Mouse (Mus musculus) CD8-positive naive resting alpha-beta T cell, adult 2 months (primary cell): ENCODE results near the gene Lrrc4.

Experiments
- DNase-seq, 2 experiments: peaks; one replicate each; pipeline ENCODE4 v3.0.0; 2022; ENCODE audit warnings: low read depth in 2 of 2, low spot score in 2 of 2

Lrrc4 gene

DNA sequence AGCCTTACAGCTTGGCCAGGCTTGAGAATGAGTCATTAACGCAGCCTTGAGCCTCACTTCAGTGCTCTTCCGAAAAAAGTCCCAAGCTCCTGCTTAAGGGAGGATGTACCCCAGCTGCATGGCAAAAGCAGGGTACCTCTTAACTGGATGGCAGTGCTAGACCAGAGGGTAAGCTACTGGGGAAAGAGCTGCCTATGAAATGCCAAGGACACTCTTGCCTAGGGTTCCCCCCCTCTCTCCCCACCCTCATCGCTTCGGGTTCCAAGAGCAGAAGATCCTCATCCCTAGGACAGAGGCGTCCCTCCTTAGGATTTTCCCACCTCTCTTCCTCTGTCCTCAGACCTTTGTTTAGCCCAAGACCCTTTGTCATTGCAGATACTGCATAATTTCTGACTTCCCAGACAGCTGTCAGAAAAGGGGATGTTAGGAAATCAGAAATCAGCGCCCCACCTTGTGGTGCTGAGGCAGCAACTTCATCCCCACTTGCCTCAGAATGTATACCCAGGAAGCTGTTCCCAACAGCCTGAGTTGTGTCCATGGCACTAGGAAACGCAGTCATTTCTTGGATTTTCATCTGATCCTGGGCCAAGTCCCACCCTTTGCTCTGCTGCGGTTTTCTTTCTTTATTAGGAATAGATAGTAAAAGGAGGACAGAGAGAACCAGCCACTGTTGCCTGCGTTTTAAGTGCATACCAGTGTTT lies 4.7 kb downstream of the Lrrc4 start:
- no peak for DNase-seq

DNA sequence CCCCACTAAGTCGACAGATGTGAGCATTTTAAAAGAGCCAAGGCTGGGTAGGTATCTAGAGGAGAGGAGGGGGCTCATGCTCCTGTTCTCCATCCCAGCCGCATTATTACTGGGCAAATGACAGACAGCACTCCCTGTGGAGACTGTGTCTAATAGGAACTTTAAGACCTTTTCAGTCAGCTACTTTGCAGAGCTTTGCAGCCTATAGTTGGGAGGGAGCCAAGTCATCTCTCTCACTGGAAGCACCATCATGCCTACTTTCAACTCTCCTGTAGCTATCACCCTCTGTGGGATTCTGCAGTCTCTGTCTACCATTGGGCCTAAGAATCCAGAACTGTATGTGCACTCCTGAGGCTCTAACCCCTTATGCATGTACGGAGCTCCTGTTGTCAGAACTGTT lies 5.7 kb downstream of the Lrrc4 start:
- DNase-seq = no peak

DNA sequence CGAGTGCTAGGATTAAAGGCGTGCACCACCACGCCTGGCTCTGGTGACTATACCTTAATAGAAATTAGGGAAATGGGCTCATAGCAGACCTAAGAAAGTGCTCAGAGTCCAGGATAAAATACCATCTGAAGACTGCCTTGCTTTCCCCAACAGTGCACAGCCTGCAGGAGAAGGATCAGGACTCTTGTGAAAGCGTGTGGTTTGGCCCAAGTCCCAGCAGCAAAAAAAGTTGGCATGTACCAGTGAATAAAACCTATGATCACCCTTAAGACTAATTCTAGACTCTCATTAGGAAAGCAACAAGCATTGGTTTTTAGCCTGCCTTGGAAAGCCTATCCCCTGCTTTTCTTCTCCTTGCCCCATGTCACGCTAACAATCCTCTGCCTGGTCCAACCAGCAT lies 7.7 kb downstream of the Lrrc4 start:
- DNase-seq = no peak

DNA sequence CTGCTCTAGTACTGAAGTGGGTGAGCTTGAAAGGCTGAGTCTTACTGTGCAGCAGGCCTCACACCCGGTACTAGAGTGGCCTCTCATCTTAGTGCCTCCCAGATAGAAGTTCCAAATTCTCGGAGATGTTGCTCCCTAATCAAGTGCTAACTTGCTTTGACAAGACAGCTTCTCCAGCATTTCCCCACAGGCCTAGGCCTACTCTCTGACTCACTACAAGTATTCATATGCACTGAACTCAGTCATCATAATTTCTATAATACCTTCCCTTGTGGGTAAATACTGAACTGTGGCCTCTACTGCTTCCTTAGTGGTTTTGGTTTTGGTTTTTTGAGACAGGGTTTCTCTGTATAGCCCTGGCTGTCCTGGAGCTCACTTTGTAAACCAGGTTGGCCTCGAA lies 8.2 kb downstream of the Lrrc4 start:
- DNase-seq = no peak

DNA sequence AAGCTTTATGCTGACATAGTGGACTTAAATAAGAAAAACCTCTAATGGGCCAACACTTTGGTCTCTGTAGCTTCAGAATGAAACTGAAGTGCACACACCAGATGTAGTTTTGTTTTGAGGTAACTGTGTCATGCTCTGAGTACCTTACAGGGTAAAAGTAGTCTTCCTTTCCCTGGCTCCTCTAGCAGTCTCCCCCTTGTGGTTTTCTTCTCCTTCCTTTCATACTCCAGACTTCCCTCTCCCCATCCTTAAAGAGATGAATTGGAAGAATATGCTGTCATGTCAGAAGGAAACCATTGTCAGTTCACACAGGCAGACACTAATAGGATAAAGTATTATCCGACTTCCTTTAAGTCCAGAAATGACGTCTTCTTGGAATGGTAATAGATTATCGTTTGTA lies 9.3 kb downstream of the Lrrc4 start:
- DNase-seq = no peak

DNA sequence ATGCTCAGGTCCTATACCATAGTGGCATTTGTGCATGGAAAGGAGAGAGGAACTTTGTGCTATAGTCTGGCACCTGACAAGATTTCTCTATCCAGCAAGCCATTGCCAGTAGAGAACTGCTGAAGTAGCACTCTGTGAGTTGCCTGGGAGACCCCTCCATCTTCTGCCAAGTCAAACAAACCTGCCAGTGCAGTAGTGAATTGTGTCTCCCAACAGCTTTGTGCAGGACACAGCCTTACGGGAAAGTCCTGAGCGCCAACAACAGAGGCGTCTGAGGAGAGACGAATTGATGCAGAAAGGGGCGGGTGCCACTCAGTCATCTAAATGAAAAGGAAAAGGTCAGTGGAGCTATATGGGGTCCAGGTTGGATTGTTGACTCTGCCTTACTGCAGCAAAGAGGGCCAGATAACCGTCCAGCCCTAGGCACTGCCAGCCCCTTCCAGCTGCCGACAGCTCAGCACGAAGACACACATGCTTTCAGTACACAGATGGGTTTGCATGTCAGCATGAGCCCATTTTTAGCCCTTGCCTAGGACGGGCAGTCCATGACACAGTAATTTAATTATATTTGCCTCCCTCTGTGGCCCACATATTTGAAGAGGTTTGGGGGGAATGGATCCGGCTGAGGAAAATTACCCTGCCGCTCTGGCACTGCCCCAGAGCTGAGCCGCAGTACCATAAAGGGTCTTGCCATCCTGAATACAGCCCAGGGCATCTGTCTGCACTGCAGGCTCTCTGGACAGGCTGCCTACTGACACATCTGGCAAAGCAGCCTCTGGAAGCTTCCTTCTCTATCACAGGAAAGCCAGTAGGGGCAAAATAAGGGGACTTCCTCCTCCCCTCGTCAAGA lies 11.8 kb downstream of the Lrrc4 start:
- no peak for DNase-seq

DNA sequence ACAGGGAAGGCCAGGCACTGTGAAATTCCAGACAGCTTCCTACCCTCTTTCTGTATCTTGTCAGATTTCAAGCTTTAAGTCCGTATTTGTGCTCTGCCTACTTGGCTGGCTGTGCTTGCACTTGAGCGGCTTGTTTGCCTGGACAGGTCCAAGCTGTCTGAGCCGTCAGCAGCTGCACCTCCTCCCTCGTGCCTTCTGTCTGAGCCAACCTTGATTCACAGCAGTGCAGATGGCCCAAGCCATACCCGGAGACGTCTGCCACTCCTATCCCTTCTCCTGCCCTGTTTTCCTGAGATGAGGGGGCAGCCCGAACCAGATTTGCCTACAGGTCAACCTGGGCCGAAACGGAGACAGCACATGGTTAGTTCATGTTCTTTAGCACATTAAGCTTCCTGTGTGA lies 14.5 kb downstream of the Lrrc4 start:
- DNase-seq = no peak

DNA sequence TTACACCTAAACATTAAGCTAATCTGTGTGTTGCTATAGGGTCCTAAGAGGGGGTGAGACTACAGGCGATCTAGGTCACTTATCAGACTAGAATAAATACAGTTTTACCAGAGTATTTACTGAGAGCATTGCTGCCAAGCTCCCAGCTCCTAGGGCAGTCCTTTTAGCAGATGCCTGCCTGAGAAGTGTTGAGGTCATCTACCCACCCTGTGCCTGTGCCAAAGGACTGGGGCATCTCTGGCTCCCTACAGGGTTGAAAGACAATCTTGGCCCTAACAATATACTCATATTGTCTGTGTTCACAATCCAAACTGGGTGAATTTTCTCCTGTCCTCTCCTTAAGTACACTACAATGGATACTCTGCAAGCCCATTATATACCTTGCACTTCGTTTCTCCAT lies 16.7 kb downstream of the Lrrc4 start:
- no peak for DNase-seq

DNA sequence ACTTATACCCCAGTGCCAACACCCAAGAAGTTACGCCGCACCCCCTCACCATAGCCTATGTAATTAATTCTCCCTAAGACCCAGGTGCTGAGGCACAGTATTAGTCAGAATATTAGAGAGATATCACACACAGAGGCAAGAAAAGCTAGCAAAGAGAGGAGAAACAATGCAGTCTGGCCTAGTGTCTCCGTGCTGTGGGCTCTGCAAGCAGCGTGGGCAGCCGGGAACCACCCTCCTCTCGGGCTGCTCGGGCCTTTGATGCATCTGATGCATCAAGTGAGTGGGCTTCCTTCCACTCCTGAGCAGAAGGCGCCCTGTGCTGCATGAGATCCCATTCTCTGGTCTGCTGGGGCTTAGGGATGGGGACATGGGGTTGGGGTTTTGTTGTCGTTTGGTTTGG lies 18.5 kb downstream of the Lrrc4 start:
- DNase-seq = no peak

DNA sequence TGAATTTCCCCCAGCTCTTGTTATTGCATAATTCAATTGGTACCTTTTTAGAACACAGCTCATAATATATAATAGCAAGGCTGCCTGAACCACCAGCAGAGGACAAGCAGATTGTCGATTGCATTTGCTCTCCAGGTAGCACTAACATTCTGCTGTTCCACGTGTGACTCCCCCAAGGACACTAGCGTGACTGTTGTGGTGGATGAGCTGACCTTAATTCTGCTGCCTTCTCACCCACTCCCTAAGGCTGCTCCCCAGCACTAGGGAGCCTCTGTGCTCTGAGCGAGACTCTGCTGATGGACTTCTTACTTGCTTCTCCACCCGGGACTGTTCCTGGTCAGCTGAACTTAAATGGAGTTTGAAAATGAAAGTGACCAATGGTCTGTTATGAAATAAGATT lies 26.8 kb downstream of the Lrrc4 start:
- no peak for DNase-seq

DNA sequence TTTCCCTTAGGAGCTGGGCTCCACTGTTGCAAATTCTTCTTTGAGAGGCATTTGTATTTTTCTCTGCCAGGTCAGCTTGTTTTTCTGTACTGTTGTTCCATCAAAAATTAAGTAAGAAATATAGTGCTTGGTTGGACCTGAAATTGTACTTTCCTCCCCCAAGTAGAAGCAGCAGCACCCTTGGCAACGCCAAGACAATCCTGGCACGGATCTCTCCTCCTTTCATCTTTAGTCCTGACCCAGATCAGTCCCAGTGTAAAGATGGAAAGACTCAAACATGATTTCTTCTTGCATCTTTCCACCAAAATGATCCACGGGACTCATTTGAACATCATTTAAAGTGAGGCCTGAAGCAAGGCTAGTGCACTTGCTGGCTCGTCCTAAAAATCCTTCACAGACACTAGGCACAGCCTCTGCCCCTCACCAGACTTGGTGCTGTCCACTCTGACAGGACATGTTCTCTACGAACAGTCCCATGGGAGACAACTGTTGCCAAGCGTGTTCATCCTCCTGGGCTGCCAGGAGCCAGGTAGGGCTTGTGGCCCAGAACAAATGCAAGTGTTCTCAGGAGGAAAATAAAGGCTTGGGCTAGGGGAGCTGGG lies 27.8 kb downstream of the Lrrc4 start:
- DNase-seq = no peak

DNA sequence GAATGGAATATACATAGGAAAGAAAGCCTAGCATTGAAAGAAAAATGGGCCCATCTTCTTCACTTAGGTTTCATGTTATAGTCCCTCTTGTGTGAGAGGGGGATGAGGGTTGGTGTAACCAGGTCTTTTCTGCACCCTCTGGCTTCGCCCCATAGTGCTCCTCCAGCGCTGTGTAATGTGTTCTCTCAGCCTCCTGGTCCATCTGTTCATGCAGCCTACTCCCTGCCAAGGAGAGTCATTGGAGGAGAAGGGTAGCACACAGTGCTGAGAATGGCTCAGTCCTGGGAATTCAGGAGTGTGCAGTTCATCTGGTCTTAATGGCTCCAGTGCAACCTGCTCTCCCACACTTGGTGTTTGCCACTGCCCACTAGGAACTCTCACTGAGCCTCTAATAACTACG lies 30.6 kb downstream of the Lrrc4 start:
- DNase-seq = no peak

DNA sequence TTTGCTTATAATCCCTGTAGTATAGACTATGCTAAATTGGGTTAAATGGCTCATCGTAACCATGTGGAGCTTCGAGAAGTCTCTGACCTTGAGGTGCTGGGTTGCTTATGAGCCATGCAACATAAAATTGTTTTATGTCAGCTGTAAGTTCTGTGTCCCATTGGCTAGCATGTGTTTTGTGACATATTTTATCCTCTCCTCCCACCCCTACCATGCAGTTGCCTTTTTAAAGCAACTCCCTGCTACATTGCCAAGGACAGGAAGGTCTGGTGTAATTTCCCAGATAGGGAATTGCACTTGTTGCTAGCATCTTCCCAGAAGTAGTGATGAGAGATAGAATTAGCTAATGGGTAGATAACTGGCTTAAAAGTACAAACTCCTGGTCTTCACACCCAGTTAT lies 31.7 kb downstream of the Lrrc4 start:
- no peak for DNase-seq

DNA sequence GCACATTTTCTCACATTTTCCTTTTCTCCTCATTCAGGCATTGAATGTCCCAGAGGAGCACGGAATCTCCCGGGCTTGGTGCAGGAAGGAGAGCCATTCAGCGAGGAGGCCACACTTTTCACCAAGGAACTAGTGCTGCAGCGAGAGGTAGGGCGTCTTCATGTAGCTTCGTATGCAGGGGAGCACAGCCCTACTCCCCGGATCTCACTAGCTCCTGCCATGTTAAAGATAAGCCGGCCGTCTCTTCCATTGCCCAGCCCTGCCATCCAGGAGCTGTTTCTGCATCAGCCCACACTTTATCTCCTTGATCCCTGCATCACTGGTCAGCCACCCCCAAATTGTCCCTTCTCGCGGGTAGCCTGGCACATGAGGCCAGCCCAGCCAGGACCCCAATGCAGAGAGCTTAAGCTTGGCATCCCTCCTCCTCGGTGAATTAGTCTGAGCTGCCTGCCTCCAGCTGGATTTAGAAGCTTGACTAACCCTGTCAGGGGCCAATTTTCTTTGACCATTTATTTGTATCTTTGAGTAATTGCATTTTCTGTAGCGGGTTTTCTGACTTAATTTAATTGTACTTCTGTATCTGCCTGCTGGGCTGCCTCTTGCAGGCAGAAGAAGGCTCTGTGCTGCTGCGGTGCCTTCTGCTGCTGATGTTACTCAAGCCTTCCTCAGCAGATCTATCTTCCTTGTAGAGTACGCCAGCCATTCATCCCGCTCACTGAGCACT lies 35.6 kb downstream of the Lrrc4 start:
- DNase-seq = no peak

DNA sequence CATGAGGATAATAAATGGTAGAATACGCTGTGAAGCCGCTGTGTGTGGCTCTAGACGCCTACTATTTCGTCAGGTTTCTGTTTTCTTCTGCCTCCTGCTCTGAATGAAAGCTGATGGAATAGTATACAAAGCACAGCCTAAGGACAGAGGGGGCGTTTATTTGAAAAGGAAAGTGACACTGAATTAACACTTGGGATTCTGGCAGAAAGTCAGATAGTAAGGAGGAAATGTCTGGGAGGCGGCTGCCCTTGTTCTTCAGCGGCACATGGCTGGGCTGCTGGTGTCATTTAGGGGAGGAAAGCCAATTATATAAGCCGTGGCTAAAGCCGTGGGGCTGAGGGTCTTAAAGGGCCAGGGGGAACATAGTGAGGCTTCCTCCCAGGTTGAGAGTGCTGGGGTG lies 36.2 kb downstream of the Lrrc4 start:
- no peak for DNase-seq

DNA sequence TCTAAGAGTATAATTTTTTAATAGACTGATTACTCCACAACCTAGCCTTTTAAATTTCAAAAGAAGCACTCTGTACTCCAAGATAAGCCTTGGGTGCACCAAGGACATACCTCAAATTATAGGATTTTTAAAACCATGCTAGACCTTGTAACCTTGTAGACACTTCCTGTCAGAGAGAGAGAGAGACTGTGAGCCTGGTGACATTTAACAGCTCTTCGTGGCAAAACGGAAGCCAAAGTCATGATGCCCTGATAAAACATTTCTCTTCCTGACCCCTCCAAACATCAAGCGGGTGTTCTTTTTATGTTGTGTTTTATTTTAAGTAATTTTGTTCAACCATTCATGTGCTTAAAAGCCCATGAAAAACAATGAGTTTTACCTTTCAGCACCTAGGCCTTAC lies 39.7 kb downstream of the Lrrc4 start:
- DNase-seq = no peak

DNA sequence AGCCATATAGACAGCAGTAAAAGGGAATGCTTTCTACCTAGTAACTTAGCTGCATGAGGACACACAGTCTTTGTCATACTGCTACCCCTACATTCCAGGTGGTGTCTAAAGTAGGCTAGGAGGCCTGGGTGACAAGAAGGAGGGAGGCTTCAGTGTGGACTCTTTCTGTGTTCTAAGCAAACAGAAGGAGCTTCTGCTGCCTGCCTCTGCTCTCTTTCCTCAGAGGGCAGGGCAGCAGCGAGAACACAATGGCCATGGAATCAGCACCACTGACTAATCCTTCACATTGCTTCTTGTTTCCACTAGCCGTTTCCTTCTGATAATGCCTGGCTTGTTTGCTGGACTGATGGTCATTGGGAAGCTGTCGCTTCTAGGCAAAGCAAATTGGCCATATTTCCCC lies 40.4 kb downstream of the Lrrc4 start:
- no peak for DNase-seq

DNA sequence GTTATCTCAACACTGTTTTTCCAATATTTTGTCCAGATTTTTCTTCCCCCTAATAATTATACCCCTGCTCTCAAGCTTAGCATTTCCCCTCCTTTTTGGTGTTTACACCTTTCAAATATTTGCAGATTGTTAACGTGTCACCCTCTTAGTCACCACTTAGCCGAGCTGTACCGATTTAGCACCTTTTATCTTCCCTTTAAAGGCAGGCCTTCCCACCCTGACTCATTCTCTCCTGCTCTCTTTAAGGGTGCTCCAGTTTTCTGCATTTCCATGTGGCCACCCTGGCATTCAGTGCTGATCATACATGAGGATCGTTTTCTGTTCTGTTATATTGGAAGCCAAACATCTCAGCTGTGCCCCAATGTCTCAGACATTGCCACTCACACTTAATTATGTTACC lies 41.9 kb downstream of the Lrrc4 start:
- no peak for DNase-seq

DNA sequence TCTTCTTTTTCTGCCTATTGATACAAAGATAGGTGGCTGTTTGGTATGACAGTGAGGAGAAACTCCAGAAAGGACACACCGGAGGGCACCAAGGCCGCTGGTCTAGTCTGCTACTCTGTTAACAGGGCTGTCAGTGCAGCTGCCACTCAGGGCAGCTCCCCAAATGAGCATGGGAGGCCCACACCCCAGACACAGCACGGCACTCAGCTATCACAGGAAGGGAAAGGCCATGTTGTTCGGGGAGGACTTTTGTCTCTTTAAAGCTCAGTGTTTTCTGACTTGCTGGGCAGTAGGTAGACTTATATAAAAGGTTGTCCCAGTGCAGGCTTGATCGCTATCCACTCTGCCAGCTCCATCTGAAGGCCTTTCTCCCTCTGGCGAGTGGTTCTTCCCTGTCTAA lies 44.4 kb downstream of the Lrrc4 start:
- DNase-seq = no peak

DNA sequence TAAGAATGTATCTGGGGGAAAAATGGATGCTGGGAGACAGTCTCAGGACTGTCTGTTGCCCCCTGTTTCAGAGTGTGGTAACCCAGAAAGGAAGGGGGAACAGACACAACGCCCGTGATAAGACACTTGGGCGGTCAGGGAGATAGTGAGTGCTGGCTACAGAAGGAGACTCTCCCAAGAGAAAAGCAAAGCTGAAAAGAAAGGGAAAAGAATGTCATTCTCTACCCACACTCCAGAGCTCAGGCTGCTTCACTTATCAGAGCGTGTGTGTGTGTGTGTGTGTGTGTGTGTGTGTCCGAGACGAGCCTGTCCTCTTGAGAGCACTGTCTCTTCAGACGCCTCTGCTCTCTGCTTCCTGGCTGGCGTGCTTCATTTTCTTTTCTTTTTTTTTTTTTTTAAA lies 45.8 kb downstream of the Lrrc4 start:
- no peak for DNase-seq

DNA sequence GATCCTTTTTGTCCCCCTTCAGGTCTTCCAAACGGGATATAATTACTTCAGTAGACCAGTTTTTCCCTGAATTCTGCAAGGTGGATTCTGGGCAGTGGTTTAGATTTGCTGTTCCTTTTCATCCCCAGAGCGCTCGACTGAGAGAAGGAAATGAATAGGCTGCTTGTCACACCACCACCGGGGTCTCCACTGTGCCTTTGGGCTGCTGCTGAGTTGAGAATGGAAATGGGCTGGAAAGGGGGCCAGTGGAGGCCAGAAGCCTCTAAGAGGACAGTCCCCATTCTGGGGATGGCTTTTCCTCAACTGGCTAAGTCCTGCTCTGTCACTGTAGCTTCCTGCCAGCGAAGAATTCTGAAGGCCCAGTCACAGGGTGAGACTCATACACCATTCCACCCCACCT lies 47.6 kb downstream of the Lrrc4 start:
- no peak for DNase-seq
